Mouse (Mus musculus) liver, embryonic 14.5 days (tissue): ENCODE measurements around the gene Pan3. TPM values are rescaled to one million over a fixed set of nuclear protein-coding genes. Genes with fewer than 3 reads are reported as not detected.
"Not testable (repeated sequence)": the region's sequence is repeated elsewhere in the genome, so short reads cannot be mapped to it uniquely, and the experiment has no call there.

Experiments
- ATAC-seq: fragments of 200-750 bp; cut with Nextera tagmentation; 2 replicates; pipeline ENCODE4 v1.8.0; 2017; ENCODE audit warnings: moderate number of reproducible peaks, mild to moderate bottlenecking, moderate library complexity; ENCODE audit not compliant: insufficient read depth
- DNase-seq, 3 experiments: peaks; one replicate each; pipeline ENCODE4 v3.0.0-alpha.2; 2012 to 2013; ENCODE audit warnings: low read depth in 3 of 3, low spot score in 3 of 3
- H3K27ac ChIP-seq: fragments of 300-500 bp; sonication (generic); 2 replicates; pipeline ENCODE4 v1.5.1; 2014; ENCODE audit warnings: moderate library complexity, mild to moderate bottlenecking, control low read depth, inconsistent platforms
- H3K27me3 ChIP-seq: fragments of 300-500 bp; sonication (generic); 2 replicates; pipeline ENCODE4 v1.6.1; 2014; ENCODE audit warnings: mild to moderate bottlenecking, low read length, moderate library complexity; ENCODE audit not compliant: control insufficient read depth, insufficient read depth
- H3K36me3 ChIP-seq: fragments of 300-500 bp; sonication (generic); replicated peaks from 2 replicates; pipeline ENCODE4 v1.6.1; 2014; ENCODE audit warnings: low read depth; ENCODE audit not compliant: control insufficient read depth, insufficient read depth
- H3K4me1 ChIP-seq, 2 experiments: fragments of 200-500 bp in 1 of 2; fragments of 300-500 bp in 1 of 2; sonication (generic) in 1 of 2; replicated peaks; 2 replicates each; pipeline ENCODE4 v1.6.1; 2012 to 2014; ENCODE audit warnings: antibody characterized with exemption in 1 of 2, inconsistent platforms in 1 of 2, low read length in 1 of 2; ENCODE audit not compliant: control insufficient read depth in 2 of 2, insufficient read depth in 2 of 2
- H3K4me2 ChIP-seq: fragments of 300-500 bp; sonication (generic); 2 replicates; pipeline ENCODE4 v1.6.1; 2014; ENCODE audit warnings: low read depth, mild to moderate bottlenecking, control low read depth, moderate library complexity
- H3K4me3 ChIP-seq, 2 experiments: fragments of 200-500 bp in 1 of 2; fragments of 300-500 bp in 1 of 2; sonication (generic) in 1 of 2; 2 replicates each; pipeline ENCODE4 v1.5.1; 2012 to 2014; ENCODE audit warnings: low read depth in 2 of 2, low read length in 2 of 2, mild to moderate bottlenecking in 2 of 2, control low read depth in 1 of 2, inconsistent platforms in 1 of 2, moderate library complexity in 1 of 2; ENCODE audit not compliant: insufficient read depth in 1 of 2
- H3K9ac ChIP-seq: fragments of 300-500 bp; sonication (generic); replicated peaks from 2 replicates; pipeline ENCODE4 v1.6.1; 2014; ENCODE audit warnings: mild to moderate bottlenecking, control low read depth, moderate library complexity
- H3K9me3 ChIP-seq: fragments of 300-500 bp; sonication (generic); 2 replicates; pipeline ENCODE4 v1.6.1; 2016; ENCODE audit warnings: low read length, mixed read lengths; ENCODE audit not compliant: control insufficient read depth
- CTCF ChIP-seq: IDR thresholded peaks from 2 replicates; pipeline ENCODE4 v1.5.1; 2016; ENCODE audit warnings: antibody characterized with exemption, low read depth, control low read depth
- EP300 ChIP-seq: IDR thresholded peaks from 2 replicates; pipeline ENCODE4 v1.6.1; 2016; ENCODE audit warnings: antibody characterized with exemption, low read depth
- WGBS: fragments of 180-500 bp; shearing (Covaris S2); extraction: QIAGEN DNeasy Blood & Tissue Kit; methylation state at CpG from one replicate; pipeline ENCODE4 v1.1.7; 2014; ENCODE audit not compliant: insufficient replicate concordance; 5-methylcytosine and 5-hydroxymethylcytosine counted together
- polyA plus RNA-seq, 2 experiments: library from polyadenylated mRNA; depleted of rRNA in 1 of 2; stranded (reverse) in 1 of 2; unstranded in 1 of 2; fragments of >200 nt; fragmentation: Nextera tagmentation in 1 of 2; extraction: Ambion mirVana in 1 of 2; gene quantifications; 2 replicates each; pipeline versions ENCODE4 v1.2.1 to v1.2.3; 2012 to 2014

Gene Pan3
- polyA plus RNA-seq, 2 experiments = 17.2 to 31.3 TPM

DNA sequence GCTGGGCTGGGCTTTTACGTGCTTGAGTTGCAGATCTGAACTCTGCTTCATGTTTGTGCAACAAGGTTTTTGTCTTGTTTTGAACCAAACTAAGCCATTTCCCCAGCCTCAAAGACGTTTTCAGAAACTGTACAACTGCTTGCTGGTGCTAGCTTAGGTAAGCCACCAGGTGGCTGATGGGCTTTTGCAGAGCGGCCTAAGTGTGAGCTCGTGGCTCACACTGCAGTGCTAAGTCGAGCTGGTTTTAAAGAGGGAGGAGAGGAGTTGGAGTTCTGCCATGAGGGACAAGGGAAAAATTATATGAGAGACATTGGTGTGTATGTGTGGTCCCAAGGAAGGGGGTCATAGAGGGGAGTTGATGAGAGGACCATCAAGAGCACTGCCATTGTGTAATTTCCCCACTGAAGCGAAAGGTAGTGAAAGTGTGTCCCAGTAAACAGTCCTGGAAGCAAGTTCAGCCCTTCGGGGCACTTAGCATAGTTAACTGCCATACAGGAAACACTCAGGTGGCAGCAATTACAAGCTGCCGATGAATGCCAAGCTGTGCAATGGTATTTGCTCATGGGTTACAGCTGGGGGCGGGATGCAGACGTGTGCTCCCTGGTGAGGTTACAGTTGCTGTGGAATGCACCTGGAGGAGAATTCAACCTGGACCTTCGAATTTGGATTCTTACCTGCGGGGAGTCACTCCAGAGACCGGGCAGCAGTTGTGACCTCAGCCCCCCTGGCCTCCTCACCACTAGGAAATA is 122.1 kb downstream of the Pan3 start:
- TF ChIP-seq EP300 (no peak), CTCF (no peak)
- no peak for ATAC-seq
- Histone ChIP-seq H3K9me3 (no peaks in the 10 kb centered on the region), H3K36me3 (peaks cover 14% of the 10 kb centered on the region), H3K4me1 (no peaks in the 10 kb centered on the region), H3K9ac (no peak overlapping the region), H3K27me3 (no peaks in the 10 kb centered on the region), H3K4me3 (no peak overlapping the region), H3K4me2 (no peak overlapping the region), H3K27ac (no peak overlapping the region)
- WGBS = 77% methylated on average over 13 of the region's 13 CpGs
- no peak for DNase-seq

DNA sequence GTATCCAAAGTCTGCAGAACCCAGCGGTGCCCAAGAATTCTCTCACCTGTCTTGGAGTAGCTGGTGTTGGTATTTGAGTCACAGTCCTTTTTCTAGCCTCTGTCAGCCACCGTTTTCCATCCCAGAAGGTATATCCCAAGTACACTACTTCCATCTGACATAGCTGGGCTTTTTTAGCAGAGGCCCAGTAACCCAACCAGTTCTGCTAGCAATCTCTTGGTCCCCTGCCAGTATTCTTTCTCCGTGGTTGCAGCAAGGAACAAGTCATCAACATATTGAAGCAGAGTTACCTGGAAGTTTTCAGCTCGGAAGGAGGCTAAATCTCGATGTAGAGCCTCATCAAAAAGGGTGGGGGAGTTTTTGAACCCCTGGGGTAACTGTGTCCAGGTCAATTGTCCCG is 127.7 kb downstream of the Pan3 start:
- H3K4me1 ChIP-seq, H3K27ac ChIP-seq, H3K9ac ChIP-seq, H3K36me3 ChIP-seq, H3K4me2 ChIP-seq, H3K4me3 ChIP-seq, H3K9me3 ChIP-seq, DNase-seq, ATAC-seq, H3K27me3 ChIP-seq: not testable (repeated sequence)
- 47% methylated on average over 5 of the region's 6 CpGs for WGBS

GRCm38 (mm10) chr5:147563511-147564139 is 133.7 kb downstream of the Pan3 start:
- H3K9ac ChIP-seq = no peak overlapping the region
- DNase-seq = no peak
- 60% methylated on average over 18 of the region's 18 CpGs for WGBS
- TF ChIP-seq EP300 (no peak), CTCF (no peak)
- no peak overlapping the region for H3K4me2 ChIP-seq
- H3K27me3 ChIP-seq = no peaks in the 10 kb centered on the region
- no peaks in the 10 kb centered on the region for H3K4me1 ChIP-seq
- H3K27ac ChIP-seq = no peak overlapping the region
- H3K36me3 ChIP-seq = no peaks in the 10 kb centered on the region
- no peak for ATAC-seq
- no peak overlapping the region for H3K4me3 ChIP-seq
- no peaks in the 10 kb centered on the region for H3K9me3 ChIP-seq

DNA sequence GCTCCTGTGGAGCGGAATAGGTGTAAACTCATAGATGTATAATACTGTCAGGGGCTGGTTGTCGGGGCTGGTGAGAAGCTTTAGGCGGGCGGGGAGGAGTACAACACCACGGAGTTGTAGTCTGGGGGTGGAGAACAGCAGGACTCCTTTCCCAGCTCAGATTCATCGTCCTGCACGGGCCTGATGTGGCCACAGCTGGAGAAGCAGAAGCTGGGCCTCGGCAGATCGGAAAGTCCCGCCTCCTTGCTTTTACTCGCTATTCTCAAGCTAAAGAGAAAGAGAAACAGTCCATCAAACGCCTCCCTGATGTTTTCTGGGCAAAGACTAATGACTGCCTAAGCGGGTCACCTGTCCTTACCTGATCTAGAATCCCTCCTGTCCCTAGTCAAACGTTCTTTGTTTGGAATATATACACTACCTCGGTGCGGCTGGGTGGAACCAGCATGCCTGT is 134.2 kb downstream of the Pan3 start:
- Histone ChIP-seq H3K4me3 (no peak overlapping the region), H3K9ac (no peak overlapping the region), H3K4me2 (no peak overlapping the region), H3K36me3 (no peaks in the 10 kb centered on the region), H3K27me3 (no peaks in the 10 kb centered on the region), H3K4me1 (no peaks in the 10 kb centered on the region), H3K27ac (no peak overlapping the region), H3K9me3 (no peaks in the 10 kb centered on the region)
- ATAC-seq (no peak), DNase-seq (no peak)
- WGBS = 37% methylated on average over 16 of the region's 16 CpGs
- TF ChIP-seq CTCF (no peak), EP300 (no peak)

DNA sequence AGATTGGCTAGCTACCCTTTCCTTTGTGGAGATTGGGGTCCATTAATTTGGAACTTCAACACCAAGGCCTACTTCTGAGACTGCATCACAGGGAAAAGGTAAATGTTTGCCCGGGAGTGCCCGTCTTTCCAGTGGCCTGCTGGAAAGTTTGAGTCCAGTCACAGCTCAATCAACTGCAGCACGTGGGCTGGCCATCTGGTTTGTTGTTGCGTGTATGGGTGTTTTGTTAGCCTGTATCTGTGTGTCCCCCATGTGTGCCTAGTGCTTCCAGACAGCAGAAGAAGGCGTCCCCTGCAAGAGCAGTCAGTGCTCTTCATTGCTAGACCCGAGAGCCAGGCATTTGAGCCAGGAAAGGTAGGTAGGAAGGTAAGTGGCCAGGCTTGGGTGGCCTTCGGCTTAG is 135.5 kb downstream of the Pan3 start:
- Histone ChIP-seq H3K4me2 (no peak overlapping the region), H3K36me3 (no peaks in the 10 kb centered on the region), H3K27ac (no peak overlapping the region), H3K27me3 (no peaks in the 10 kb centered on the region), H3K9me3 (no peaks in the 10 kb centered on the region), H3K4me3 (no peak overlapping the region), H3K4me1 (no peaks in the 10 kb centered on the region), H3K9ac (no peak overlapping the region)
- ATAC-seq = no peak
- TF ChIP-seq CTCF (no peak), EP300 (no peak)
- WGBS = 64% methylated on average over 7 of the region's 7 CpGs
- no peak for DNase-seq
